Mouse (Mus musculus): ENCODE measurements at regions not wholly inside any gene's neighbourhood (a gene's known extent, or its start where the extent isn't known, plus 50 kb on each side); places are given as distances from the start of the nearest gene placed in this dataset.

GRCm38 (mm10) chrX:161487691-161488090 lies 200.4 kb downstream of the Gm15262 start:
- peak; percentile 23 to 51 for DNase-seq (ENCODE audit: low spot score in 2 of 2)

GRCm38 (mm10) chrX:161511341-161511740 lies 205.5 kb upstream of the Rai2 start:
- DNase-seq (ENCODE audit: low spot score in 2 of 2), result no peak

DNA sequence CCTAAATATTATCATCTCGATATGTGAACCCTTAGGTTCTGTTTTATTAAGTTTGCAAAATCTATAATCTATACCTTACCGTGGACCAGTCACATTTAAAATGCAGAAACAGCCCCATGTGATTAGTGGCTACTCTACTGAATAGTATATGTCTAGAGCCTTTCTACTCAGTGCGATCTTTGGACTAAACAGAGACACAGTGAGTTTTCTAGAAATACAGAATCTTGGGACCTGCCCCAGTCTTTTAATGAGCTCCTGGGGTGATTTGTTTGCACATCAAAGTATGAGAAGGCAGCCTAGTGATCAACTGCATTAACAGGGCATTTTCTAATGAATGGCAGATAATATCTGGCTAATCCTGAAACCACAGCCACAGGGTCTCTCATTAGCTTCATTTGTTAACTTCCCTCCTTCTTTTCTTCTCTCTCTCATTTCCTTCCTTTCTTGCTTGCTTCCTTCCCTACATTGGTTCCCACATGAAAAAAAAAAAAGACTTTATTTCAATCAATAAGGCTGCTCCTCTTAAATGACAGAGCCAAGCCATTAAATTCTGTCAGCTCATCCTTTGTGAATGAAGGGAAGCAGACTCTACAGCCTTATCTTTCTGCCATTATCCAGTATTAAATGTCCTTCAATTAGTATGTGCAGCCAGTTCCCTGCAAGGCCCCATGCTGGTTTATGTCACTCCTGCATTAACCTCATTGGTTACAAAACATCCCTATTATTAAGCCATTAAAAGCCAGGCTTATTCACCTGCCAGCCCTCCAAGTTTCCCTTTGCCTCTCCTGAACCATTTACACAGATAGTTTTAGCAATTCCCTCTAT lies 193.2 kb upstream of the Rai2 start:
- no peak for DNase-seq (ENCODE audit: low spot score in 2 of 2)

GRCm38 (mm10) chrX:161524257-161524646 lies 192.6 kb upstream of the Rai2 start:
- no peak for DNase-seq (ENCODE audit: low spot score in 2 of 2)

DNA sequence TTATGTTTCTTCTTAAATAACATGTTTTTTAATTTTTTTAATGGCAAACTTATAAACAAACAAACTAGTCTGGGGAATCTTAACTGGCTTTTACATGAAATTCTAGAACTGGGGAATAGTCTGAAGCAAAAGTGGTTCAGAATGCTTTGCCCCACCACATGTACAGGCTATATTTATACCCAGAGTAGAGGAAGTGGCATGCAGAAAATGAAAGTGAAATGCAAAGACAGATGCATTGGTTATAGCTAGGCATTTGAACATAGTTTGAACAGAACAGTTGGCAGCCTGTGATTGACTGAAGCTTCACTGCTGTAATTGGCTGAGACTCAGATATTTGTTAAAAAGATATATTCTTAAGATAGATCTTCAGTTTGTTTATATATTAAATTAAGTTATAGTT lies 179.6 kb upstream of the Rai2 start:
- no peak for DNase-seq (ENCODE audit: low spot score in 2 of 2)

DNA sequence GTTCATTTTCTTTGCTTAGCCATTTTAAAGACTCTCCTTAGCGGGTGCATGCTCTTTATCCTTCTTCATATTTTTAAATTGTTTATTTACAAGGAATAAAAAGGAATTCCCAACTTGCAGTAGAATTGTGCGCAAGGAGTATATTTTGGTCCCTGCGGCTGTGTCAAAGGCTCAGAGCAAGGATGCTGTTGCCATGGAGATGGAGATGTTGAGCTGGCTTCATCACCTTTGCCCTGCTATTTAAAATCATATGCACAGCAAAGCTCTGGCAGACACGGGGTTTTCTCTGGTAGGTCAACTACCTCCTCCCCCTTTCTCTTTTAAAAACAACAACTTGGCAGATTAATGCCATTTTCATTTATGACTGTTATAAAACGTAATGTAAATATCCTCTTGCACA lies 160.0 kb upstream of the Rai2 start:
- DNase-seq (ENCODE audit: low spot score in 2 of 2), result no peak

DNA sequence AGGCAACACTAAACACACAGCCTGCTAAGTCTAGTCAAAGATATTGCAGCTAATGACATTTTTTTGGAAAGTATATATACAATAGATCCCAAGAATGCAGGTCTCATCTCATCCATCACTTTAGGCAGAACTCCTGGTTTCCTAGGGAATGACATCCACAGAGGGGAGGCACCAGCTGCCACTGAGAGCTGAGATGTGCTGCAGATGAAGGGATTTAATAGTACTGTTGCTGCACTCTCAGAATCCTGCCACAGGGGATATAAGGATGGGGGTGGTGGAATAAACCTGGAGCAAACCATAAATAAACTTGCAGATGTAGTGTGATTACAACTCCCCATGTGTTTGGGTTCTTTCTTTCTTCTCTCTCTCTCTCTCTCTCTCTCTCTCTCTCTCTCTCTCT lies 158.4 kb upstream of the Rai2 start:
- DNase-seq (ENCODE audit: low spot score in 2 of 2), result no peak

GRCm38 (mm10) chrX:161566435-161566834 lies 150.4 kb upstream of the Rai2 start:
- DNase-seq (ENCODE audit: low spot score in 2 of 2), result no peak

GRCm38 (mm10) chrX:161582019-161582659 lies 134.7 kb upstream of the Rai2 start:
- DNase-seq (ENCODE audit: low spot score in 2 of 2), result peak; percentile 3 to 15

GRCm38 (mm10) chrX:161583872-161584271 lies 133.0 kb upstream of the Rai2 start:
- no peak for DNase-seq (ENCODE audit: low spot score in 2 of 2)

DNA sequence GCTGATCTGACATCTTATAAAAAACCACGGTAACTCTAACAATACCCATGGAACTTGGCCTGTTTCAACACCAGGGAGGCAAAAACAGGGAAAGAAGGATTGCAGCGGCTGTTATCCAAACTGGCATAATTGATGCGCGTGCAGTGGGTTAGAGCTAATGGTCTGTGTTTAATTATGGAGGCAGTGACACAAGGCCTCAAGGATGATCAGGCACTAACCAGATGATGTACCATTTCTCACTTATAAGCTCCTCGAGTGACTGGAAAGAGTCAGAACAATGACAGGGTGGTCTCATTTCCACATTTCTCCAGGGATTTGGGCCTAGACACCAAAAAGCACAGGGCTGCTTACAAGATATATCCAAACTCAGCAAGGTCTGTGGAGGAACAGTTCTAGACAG lies 83.0 kb upstream of the Rai2 start:
- DNase-seq (ENCODE audit: low spot score in 2 of 2), result no peak

DNA sequence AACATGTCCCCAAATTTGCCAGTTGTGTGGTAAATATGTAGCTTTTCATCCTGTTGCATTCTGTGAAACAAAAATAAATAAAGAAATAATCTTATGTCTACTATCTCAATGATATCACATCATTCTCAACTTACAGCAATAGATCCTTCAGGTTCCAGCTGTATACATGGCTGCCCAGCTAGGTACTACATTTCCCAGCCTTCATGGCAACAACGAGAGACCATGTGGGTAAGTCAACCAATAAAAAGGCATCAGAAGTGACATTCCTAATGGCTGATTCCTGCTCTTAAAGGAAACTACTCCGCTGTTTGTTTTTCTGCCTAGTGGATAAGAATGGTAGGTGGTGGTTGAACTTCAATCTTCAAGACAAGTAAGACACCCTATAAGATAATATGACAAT lies 82.5 kb upstream of the Rai2 start:
- no peak for DNase-seq (ENCODE audit: low spot score in 2 of 2)

DNA sequence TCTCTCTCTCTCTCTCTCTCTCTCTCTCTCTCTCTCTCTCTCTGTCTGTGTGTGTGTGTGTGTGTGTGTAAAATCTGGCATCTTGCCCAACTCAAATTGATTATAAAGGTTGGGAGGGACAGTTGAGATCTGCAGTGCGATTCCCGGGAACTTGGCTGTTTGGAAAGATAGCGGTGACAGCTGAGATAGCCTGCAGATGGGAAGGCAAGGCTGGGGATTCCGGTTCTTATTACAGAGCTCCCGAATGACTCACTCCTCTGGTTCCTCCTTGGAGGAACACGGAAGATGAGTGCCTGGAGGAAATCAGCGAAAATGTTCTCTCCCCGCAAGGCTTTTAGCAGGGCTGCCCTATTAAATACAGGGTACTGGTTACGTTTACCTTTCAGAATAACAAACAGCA lies 81.2 kb upstream of the Rai2 start:
- no peak for DNase-seq (ENCODE audit: low spot score in 2 of 2)

GRCm38 (mm10) chrX:161653106-161653505 lies 63.8 kb upstream of the Rai2 start:
- no peak for DNase-seq (ENCODE audit: low spot score in 2 of 2)

DNA sequence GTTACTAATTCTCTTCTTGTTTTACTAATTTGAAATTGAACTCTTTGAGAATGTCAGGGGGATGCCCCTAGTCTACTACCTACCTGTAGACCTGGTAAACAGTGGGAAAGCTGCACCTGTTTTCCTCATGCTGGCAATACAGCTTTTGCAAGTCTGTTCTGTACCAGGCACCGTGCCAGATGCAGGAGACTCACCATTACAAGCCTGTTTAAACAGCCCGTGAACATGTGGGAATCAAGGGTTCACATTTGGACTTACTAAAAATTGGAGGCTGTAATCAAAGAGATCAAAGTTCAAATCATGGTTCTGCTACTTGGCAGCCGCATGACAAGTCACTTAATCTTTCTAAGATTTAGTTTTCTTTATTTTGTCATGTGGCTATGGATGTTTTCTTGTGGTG lies 56.8 kb upstream of the Rai2 start:
- DNase-seq (ENCODE audit: low spot score in 2 of 2), result no peak

DNA sequence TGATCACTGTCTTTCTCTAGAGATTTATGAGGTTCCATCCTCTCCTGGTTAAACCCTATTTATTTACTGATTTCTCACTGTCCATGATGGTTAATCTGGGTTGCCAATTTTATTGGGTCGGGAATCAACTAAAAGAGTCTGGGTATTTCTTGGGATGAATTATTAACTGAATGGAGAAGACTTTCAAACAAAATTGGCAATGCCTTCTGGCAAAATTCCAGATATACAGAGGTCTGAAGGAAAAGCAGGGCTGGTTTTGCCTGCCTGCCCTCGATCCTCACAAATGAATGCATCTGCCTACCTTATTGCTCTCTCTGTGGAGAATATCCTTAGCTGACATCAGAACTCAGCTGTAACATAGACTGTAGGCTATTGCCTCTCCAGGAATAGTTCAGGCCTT lies 54.9 kb upstream of the Rai2 start:
- DNase-seq (ENCODE audit: low spot score in 2 of 2), result no peak

Data from gastrocnemius, adult 8-10 months (tissue).